In the genomic region with DNA sequence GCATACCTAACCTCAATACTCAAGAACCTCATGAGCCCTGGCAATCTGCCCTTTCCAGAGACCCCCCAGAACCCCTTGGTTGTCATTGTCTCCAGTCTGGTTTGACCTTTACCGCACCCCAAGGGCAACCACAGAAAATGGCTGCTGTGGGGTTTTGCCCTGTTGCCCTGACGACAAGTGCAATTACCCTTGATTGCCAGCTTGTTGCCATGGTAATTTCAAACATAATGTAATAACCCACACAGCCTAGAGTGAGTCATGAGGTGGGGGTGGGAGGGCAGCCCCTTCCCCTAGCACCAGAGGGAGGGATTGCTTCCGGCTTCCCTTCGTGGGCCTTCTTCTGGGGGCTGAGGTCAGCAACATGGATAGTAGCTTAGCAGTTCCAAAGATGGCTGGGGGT, we compare ENCODE assay signal across 24 mouse cellular contexts. TPM values are rescaled to one million over a fixed set of nuclear protein-coding genes. Genes with fewer than 3 reads are reported as not detected.
DNase-seq lines count a peak whose midpoint lies in the region; ATAC-seq lines count a peak whose summit lies in the region.
"Had no signal": no experiment of that assay in that cellular context is flagged by ENCODE, and none has a peak within 500 bp of the region (broad histone marks: within the 10 kb centered on the region; RNA-seq: fewer than 3 reads in every experiment).

No protein-coding gene starts in this region.

- H3K9ac ChIP-seq in intestine, embryonic 15.5 days: no peak overlapping the region
- no peak overlapping the region for H3K9ac ChIP-seq in intestine, embryonic 16.5 days (ENCODE audit: low read depth, low read length)
- H3K9ac ChIP-seq in embryonic facial prominence, embryonic 11.5 days (replicated peaks; ENCODE audit: low read length): no peak overlapping the region
- H3K9ac ChIP-seq: embryonic facial prominence, embryonic 12.5 days; forebrain, embryonic 13.5 days; heart, embryonic 15.5 days; hindbrain, embryonic 14.5 days had no signal

- no peaks in the 10 kb centered on the region for H3K36me3 ChIP-seq in intestine, embryonic 15.5 days
- H3K36me3 ChIP-seq in intestine, embryonic 16.5 days (ENCODE audit: control insufficient read depth, insufficient read depth, low read length): no peaks in the 10 kb centered on the region
- H3K36me3 ChIP-seq in embryonic facial prominence, embryonic 11.5 days (replicated peaks; ENCODE audit: control insufficient read depth, insufficient read depth, low read depth, low read length): no peaks in the 10 kb centered on the region
- H3K36me3 ChIP-seq: embryonic facial prominence, embryonic 12.5 days; heart, embryonic 15.5 days; hindbrain, embryonic 10.5 days had no signal

- H3K27me3 ChIP-seq in intestine, embryonic 15.5 days (replicated peaks): peaks cover 18% of the 10 kb centered on the region
- peaks cover 14% of the 10 kb centered on the region for H3K27me3 ChIP-seq in intestine, embryonic 16.5 days (replicated peaks; ENCODE audit: control insufficient read depth, insufficient read depth, low read length)
- H3K27me3 ChIP-seq in embryonic facial prominence, embryonic 11.5 days (ENCODE audit: control insufficient read depth, insufficient read depth, low read length): no peaks in the 10 kb centered on the region; the same call in 1 of the 2 replicates
- H3K27me3 ChIP-seq: forebrain, embryonic 13.5 days had no signal

- H3K4me3 ChIP-seq in intestine, embryonic 15.5 days (replicated peaks): no peak overlapping the region
- no peak overlapping the region for H3K4me3 ChIP-seq in intestine, embryonic 16.5 days (ENCODE audit: low read length)
- H3K4me3 ChIP-seq in embryonic facial prominence, embryonic 11.5 days (ENCODE audit: low read depth, low read length): no peak overlapping the region
- H3K4me3 ChIP-seq: embryonic facial prominence, embryonic 12.5 days; forebrain, embryonic 13.5 days; heart, adult 2 months; heart, embryonic 15.5 days; hindbrain, embryonic 10.5 days had no signal

- no peak overlapping the region for H3K4me2 ChIP-seq in intestine, embryonic 15.5 days (replicated peaks)
- H3K4me2 ChIP-seq in intestine, embryonic 16.5 days (ENCODE audit: low read depth, low read length): no peak overlapping the region
- H3K4me2 ChIP-seq in embryonic facial prominence, embryonic 11.5 days (ENCODE audit: low read depth, low read length): no peak overlapping the region
- H3K4me2 ChIP-seq: embryonic facial prominence, embryonic 12.5 days; forebrain, embryonic 13.5 days; heart, embryonic 11.5 days; heart, embryonic 15.5 days; hindbrain, embryonic 14.5 days had no signal

- DNase-seq in MN1 (ENCODE audit: low spot score): peak; percentile 63
- DNase-seq in brain, adult 2 months (ENCODE audit: low read depth, low spot score): peak; percentile 59
- DNase-seq in embryonic facial prominence, embryonic 11.5 days (ENCODE audit: low spot score): peak; percentile 18
- no peak for DNase-seq in left cerebral cortex, postnatal 14 days (ENCODE audit: low spot score in 2 of 2)
- no peak for DNase-seq in spleen, adult 18-20 months
- DNase-seq: adrenal gland, adult 8-10 months; cerebellum, adult 18-20 months; cerebellum, adult 9-11 months; cerebellum, postnatal 36 days; gastrocnemius, postnatal 14 days; heart, adult 2 months; heart, postnatal 14 days had no signal

- WGBS in intestine, embryonic 15.5 days: 57% methylated on average over 4 of the region's 4 CpGs
- WGBS in intestine, embryonic 16.5 days: 61% methylated on average over 4 of the region's 4 CpGs
- WGBS in embryonic facial prominence, embryonic 11.5 days: 56% methylated on average over 4 of the region's 4 CpGs

- H3K4me1 ChIP-seq in intestine, embryonic 15.5 days (replicated peaks): peaks cover 26% of the 10 kb centered on the region
- H3K4me1 ChIP-seq in intestine, embryonic 16.5 days (ENCODE audit: control insufficient read depth, insufficient read depth, low read length): peaks cover 31% of the 10 kb centered on the region
- H3K4me1 ChIP-seq in embryonic facial prominence, embryonic 11.5 days (ENCODE audit: control insufficient read depth, insufficient read depth, low read length): peaks cover 2% of the 10 kb centered on the region; the same call in 1 of the 2 replicates

- no peak overlapping the region for H3K27ac ChIP-seq in intestine, embryonic 15.5 days
- H3K27ac ChIP-seq in intestine, embryonic 16.5 days (ENCODE audit: low read length): no peak overlapping the region
- H3K27ac ChIP-seq in embryonic facial prominence, embryonic 11.5 days (replicated peaks; ENCODE audit: low read depth, low read length): no peak overlapping the region
- H3K27ac ChIP-seq: embryonic facial prominence, embryonic 12.5 days; forebrain, embryonic 13.5 days; heart, adult 2 months; heart, embryonic 15.5 days; hindbrain, embryonic 14.5 days had no signal

- ATAC-seq in intestine, embryonic 15.5 days: peak; percentile 37; the same call in 1 of the 2 replicates
- no peak for ATAC-seq in intestine, embryonic 16.5 days
- no peak for ATAC-seq in embryonic facial prominence, embryonic 11.5 days (replicated peaks; ENCODE audit: insufficient number of reproducible peaks, low FRiP score, low TSS enrichment, low read depth)
- ATAC-seq in megakaryocyte progenitor cell, adult 5-6 weeks (replicated peaks; ENCODE audit: poor library complexity): no peak
- ATAC-seq: forebrain, embryonic 13.5 days had no signal

- H3K9me3 ChIP-seq in intestine, embryonic 15.5 days: no peaks in the 10 kb centered on the region
- H3K9me3 ChIP-seq in intestine, embryonic 16.5 days (ENCODE audit: control insufficient read depth, low read length): no peaks in the 10 kb centered on the region
- H3K9me3 ChIP-seq in embryonic facial prominence, embryonic 11.5 days (replicated peaks; ENCODE audit: control insufficient read depth, low read length): no peaks in the 10 kb centered on the region
- H3K9me3 ChIP-seq: embryonic facial prominence, embryonic 12.5 days; forebrain, embryonic 13.5 days; heart, embryonic 15.5 days; hindbrain, embryonic 10.5 days had no signal

- intact Hi-C loops in left cerebral cortex, postnatal 14 days (cut with DNase I): no loop called here

RNA-seq across cellular contexts. Expression of gene Camkv, which starts 3.3 kb away (rescaled TPM):
- 1.9 and 2.2 TPM in 2 replicates for polyA plus RNA-seq in intestine, embryonic 15.5 days (2015; fragmentation: Nextera tagmentation; extraction: Ambion mirVana)
- 1.3 and 1.7 TPM in 2 replicates for polyA plus RNA-seq in intestine, embryonic 16.5 days (2015; fragmentation: Nextera tagmentation; extraction: Ambion mirVana)
- 3.5 and 4.3 TPM in 2 replicates for polyA plus RNA-seq in embryonic facial prominence, embryonic 11.5 days (2014; fragmentation: Nextera tagmentation; extraction: Ambion mirVana)
- not detected in 2 replicates for total RNA-seq in megakaryocyte progenitor cell, adult 5-6 weeks (2015)
- 0.20 TPM in 1 of 2 replicates, not detected in the other for total RNA-seq in megakaryocyte progenitor cell, adult 5-6 weeks (2017)
- 100 to 1,000 TPM; 382 to 398 TPM for total RNA-seq in left cerebral cortex, postnatal 14 days (2021)
- total RNA-seq: heart, adult 2 months had no signal

RNA-seq across cellular contexts. Expression of gene Actl11, which starts 4.0 kb away (rescaled TPM):
- not detected in 2 replicates for polyA plus RNA-seq in intestine, embryonic 15.5 days (2015; fragmentation: Nextera tagmentation; extraction: Ambion mirVana)
- polyA plus RNA-seq in intestine, embryonic 16.5 days (2015; fragmentation: Nextera tagmentation; extraction: Ambion mirVana): not detected in 2 replicates
- not detected in 2 replicates for polyA plus RNA-seq in embryonic facial prominence, embryonic 11.5 days (2014; fragmentation: Nextera tagmentation; extraction: Ambion mirVana)
- 0.05 TPM in 1 of 2 replicates, not detected in the other for total RNA-seq in megakaryocyte progenitor cell, adult 5-6 weeks (2015)
- not detected in 2 replicates for total RNA-seq in megakaryocyte progenitor cell, adult 5-6 weeks (2017)
- not detected for total RNA-seq in left cerebral cortex, postnatal 14 days (2021)
- total RNA-seq: adrenal gland, adult 8-10 months; adrenal gland, postnatal 4 days; ES-E14; gastrocnemius, adult 18-20 months; gastrocnemius, postnatal 14 days; heart, adult 2 months; heart, postnatal 14 days had no signal
- polyA plus RNA-seq: embryonic facial prominence, embryonic 12.5 days; forebrain, embryonic 13.5 days; heart, embryonic 11.5 days; heart, embryonic 15.5 days; hindbrain, embryonic 10.5 days; hindbrain, embryonic 14.5 days had no signal

RNA-seq across cellular contexts. Expression of gene Traip, which starts 17.7 kb away (rescaled TPM):
- 17.7 and 17.9 TPM in 2 replicates for polyA plus RNA-seq in intestine, embryonic 15.5 days (2015; fragmentation: Nextera tagmentation; extraction: Ambion mirVana)
- 12.4 and 17.0 TPM in 2 replicates for polyA plus RNA-seq in intestine, embryonic 16.5 days (2015; fragmentation: Nextera tagmentation; extraction: Ambion mirVana)
- polyA plus RNA-seq in embryonic facial prominence, embryonic 11.5 days (2014; fragmentation: Nextera tagmentation; extraction: Ambion mirVana): 34.2 and 34.8 TPM in 2 replicates
- 10.1 and 11.3 TPM in 2 replicates for total RNA-seq in megakaryocyte progenitor cell, adult 5-6 weeks (2015)
- 22.7 and 32.7 TPM in 2 replicates for total RNA-seq in megakaryocyte progenitor cell, adult 5-6 weeks (2017)
- 10 to 100 TPM in 1 of 2 experiments, 1 to 10 TPM in 1; 9.3 to 12.0 TPM for total RNA-seq in left cerebral cortex, postnatal 14 days (2021)

RNA-seq across cellular contexts. Expression of gene Mst1r, which starts 25.5 kb away (rescaled TPM):
- polyA plus RNA-seq in intestine, embryonic 15.5 days (2015; fragmentation: Nextera tagmentation; extraction: Ambion mirVana): 11.4 and 14.2 TPM in 2 replicates
- polyA plus RNA-seq in intestine, embryonic 16.5 days (2015; fragmentation: Nextera tagmentation; extraction: Ambion mirVana): 13.3 and 16.9 TPM in 2 replicates
- 0.49 and 0.79 TPM in 2 replicates for polyA plus RNA-seq in embryonic facial prominence, embryonic 11.5 days (2014; fragmentation: Nextera tagmentation; extraction: Ambion mirVana)
- total RNA-seq in megakaryocyte progenitor cell, adult 5-6 weeks (2015): 0.22 TPM in 1 of 2 replicates, not detected in the other
- 0.07 TPM in 1 of 2 replicates, not detected in the other for total RNA-seq in megakaryocyte progenitor cell, adult 5-6 weeks (2017)
- 1 to 10 TPM; 1.2 to 1.7 TPM for total RNA-seq in left cerebral cortex, postnatal 14 days (2021)

RNA-seq across cellular contexts. Expression of gene Uba7, which starts 43.1 kb away (rescaled TPM):
- polyA plus RNA-seq in intestine, embryonic 15.5 days (2015; fragmentation: Nextera tagmentation; extraction: Ambion mirVana): 29.9 and 32.4 TPM in 2 replicates
- polyA plus RNA-seq in intestine, embryonic 16.5 days (2015; fragmentation: Nextera tagmentation; extraction: Ambion mirVana): 32.8 and 35.5 TPM in 2 replicates
- 12.2 and 13.2 TPM in 2 replicates for polyA plus RNA-seq in embryonic facial prominence, embryonic 11.5 days (2014; fragmentation: Nextera tagmentation; extraction: Ambion mirVana)
- 29.6 and 34.4 TPM in 2 replicates for total RNA-seq in megakaryocyte progenitor cell, adult 5-6 weeks (2015)
- total RNA-seq in megakaryocyte progenitor cell, adult 5-6 weeks (2017): 30.1 and 34.7 TPM in 2 replicates
- 1 to 10 TPM; 3.6 to 4.2 TPM for total RNA-seq in left cerebral cortex, postnatal 14 days (2021)

Comparison
In these comparisons a context has a peak if more than half of its experiments do, and no peak if none do; other contexts are left out.
1. DNase-seq: peak in MN1 (single experiment), brain, adult 2 months (single experiment) and embryonic facial prominence, embryonic 11.5 days (single experiment); none in left cerebral cortex, postnatal 14 days (0 of 2) and spleen, adult 18-20 months (0 of 2).